Mouse (Mus musculus) ES-E14 (cell line): Measurements from ENCODE around the gene Ablim1. TPM values are rescaled to one million over a fixed set of nuclear protein-coding genes. Genes with fewer than 3 reads are reported as not detected.

Source experiments
- DNase-seq: peaks from one replicate; pipeline ENCODE4 v3.0.0-alpha.2; 2013; ENCODE audit warnings: low read depth, low spot score
- H3K27ac ChIP-seq: 2 replicates; pipeline ENCODE4 v1.5.1; 2012; ENCODE audit warnings: low read depth, mild to moderate bottlenecking, low read length, moderate library complexity, mixed read lengths; ENCODE audit not compliant: poor library complexity, insufficient read depth, severe bottlenecking
- H3K36me3 ChIP-seq: 2 replicates; pipeline ENCODE4 v1.6.1; 2012; ENCODE audit warnings: mild to moderate bottlenecking, low read length, moderate library complexity, mixed read lengths; ENCODE audit not compliant: control insufficient read depth, poor library complexity, insufficient read depth, severe bottlenecking
- H3K4me1 ChIP-seq, 2 experiments: fragments of 150-350 bp in 1 of 2; sonication (generic) in 1 of 2; 2 replicates each; pipeline ENCODE4 v1.6.1; 2012; ENCODE audit warnings: low read length in 2 of 2, mild to moderate bottlenecking in 1 of 2, mixed read lengths in 1 of 2; ENCODE audit not compliant: control insufficient read depth in 2 of 2, insufficient read depth in 2 of 2, poor library complexity in 1 of 2
- H3K4me3 ChIP-seq, 2 experiments: fragments of 150-350 bp in 1 of 2; sonication (generic) in 1 of 2; 2 replicates each; pipeline ENCODE4 v1.5.1; 2012; ENCODE audit warnings: low read length in 2 of 2, low read depth in 1 of 2, mild to moderate bottlenecking in 1 of 2, mixed read lengths in 1 of 2; ENCODE audit not compliant: insufficient read depth in 1 of 2, poor library complexity in 1 of 2, severe bottlenecking in 1 of 2
- H3K9ac ChIP-seq: 2 replicates; pipeline ENCODE4 v1.6.1; 2012; ENCODE audit warnings: low read depth, mild to moderate bottlenecking, low read length, mixed read lengths; ENCODE audit not compliant: poor library complexity, insufficient read depth, severe bottlenecking
- H3K9me3 ChIP-seq: fragments of 150-350 bp; sonication (generic); 2 replicates; pipeline ENCODE4 v1.6.1; 2012; ENCODE audit warnings: low read depth, mild to moderate bottlenecking, low read length; ENCODE audit not compliant: control insufficient read depth, insufficient read depth
- CHD2 ChIP-seq: IDR thresholded peaks from 2 replicates; pipeline ENCODE4 v1.6.1; 2014; ENCODE audit warnings: mild to moderate bottlenecking, low read depth, low read length, inconsistent platforms
- HCFC1 ChIP-seq: IDR thresholded peaks from 2 replicates; pipeline ENCODE4 v1.6.1; 2012; ENCODE audit warnings: low read length, inconsistent platforms, borderline replicate concordance; ENCODE audit not compliant: insufficient read depth
- MAFK ChIP-seq: IDR thresholded peaks from 2 replicates; pipeline ENCODE4 v1.6.1; 2014; ENCODE audit warnings: mild to moderate bottlenecking, low read depth, low read length, inconsistent platforms; ENCODE audit not compliant: insufficient read depth
- ZC3H11A ChIP-seq: IDR thresholded peaks from 2 replicates; pipeline ENCODE4 v1.6.1; 2012; ENCODE audit warnings: low read depth, mild to moderate bottlenecking, inconsistent platforms, low read length, borderline replicate concordance
- ZNF384 ChIP-seq: IDR thresholded peaks from 2 replicates; pipeline ENCODE4 v1.6.1; 2012; ENCODE audit warnings: low read depth, low read length, inconsistent platforms
- in situ Hi-C, 2 experiments: fragments of 600-800 bp; cut with MboI; formaldehyde crosslinking; loops; one replicate each; pipeline ENCODE4 v1.15.1; 2025; ENCODE audit warnings: low sequenced_read_pairs in 2 of 2, inconsistent platforms in 1 of 2; ENCODE audit not compliant: unreplicated experiment in 2 of 2
- total RNA-seq: library from RNA; depleted of rRNA; stranded (reverse); fragments of 300-350 nt; gene quantifications from 2 replicates; pipeline ENCODE4 v1.2.3, GENCODE M21; 2012

Gene Ablim1
- total RNA-seq, 1 experiment, result 5.4 TPM

DNA sequence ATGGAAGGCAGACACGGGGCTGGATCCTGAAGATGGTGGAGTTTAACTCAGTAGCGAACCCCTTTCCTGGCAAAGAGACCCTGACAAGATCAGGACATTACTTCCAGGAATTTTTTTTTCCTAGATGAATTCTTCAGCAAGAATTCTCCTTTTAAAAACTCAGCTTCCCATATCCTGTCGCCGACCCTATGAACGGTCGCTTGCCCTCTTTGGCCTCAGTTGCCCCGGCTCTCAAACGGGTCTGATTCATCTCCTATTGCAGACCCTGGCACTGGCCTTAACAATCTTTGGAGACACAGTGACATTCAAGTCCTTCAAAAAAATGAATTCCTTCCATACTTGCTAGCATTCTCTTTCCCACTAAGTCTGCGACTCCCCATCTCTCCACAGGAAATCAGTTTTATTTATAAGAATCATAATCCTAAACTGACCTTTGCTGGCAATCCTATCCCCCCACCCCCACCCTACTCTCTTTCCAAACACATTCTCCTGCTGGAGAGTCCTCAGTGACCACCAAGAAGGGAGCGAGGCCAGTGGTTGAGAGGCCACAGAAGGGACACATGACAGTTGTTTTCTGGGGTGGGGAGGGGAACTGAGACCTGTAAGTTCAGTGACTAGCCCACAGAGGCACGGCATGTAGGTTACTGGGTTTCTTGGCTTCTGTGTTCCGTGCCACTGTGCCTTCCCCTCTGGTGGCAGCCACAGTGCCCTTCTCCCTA is 311.8 kb downstream of the Ablim1 start:
- Histone ChIP-seq H3K4me3 (no peak overlapping the region), H3K9me3 (0 out of 2 replicates have a peak, but pooled peaks cover 1% of the 10 kb centered on the region), H3K27ac (no peak overlapping the region), H3K4me1 (peaks cover 0 to under 1% of the 10 kb centered on the region in 2 experiments; a peak in 1 of 4 replicates), H3K9ac (no peak overlapping the region), H3K36me3 (no peaks in the 10 kb centered on the region)
- DNase-seq, result no peak
- in situ Hi-C loops, result no loop called here
- TF ChIP-seq CHD2, result no peak
- no peak for TF ChIP-seq ZNF384
- TF ChIP-seq MAFK, result no peak
- TF ChIP-seq ZC3H11A, result no peak
- no peak for TF ChIP-seq HCFC1

DNA sequence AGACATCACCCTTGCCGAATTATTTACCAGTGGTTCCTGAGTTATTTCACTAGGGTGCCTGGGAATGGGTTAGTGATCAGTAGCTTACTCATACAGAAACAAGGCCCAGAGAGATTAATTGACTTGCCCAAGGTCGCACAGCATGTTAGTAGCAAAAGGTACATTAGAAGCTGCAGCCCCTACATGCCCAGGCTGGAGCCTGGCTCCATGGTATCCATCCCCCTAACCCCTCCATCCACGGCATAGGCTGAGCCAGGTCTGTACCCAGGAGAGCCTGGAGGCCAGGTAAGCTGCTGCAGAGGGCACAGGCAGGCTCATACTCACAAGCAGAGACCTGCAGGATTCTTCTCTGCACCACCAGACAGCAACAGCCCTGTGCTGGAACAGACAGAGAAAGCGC is 312.8 kb downstream of the Ablim1 start:
- in situ Hi-C loops, result no loop called here
- Histone ChIP-seq H3K9me3 (no peaks in the 10 kb centered on the region), H3K4me3 (no peak overlapping the region), H3K4me1 (peaks cover 0 to 8% of the 10 kb centered on the region in 2 experiments; a peak in 2 of 4 replicates), H3K27ac (no peak overlapping the region), H3K9ac (no peak overlapping the region), H3K36me3 (no peaks in the 10 kb centered on the region)
- TF ChIP-seq ZNF384 (no peak), HCFC1 (no peak), MAFK (no peak), CHD2 (no peak), ZC3H11A (no peak)
- DNase-seq, result no peak

- TF ChIP-seq MAFK (no peak), HCFC1 (no peak), ZNF384 (no peak), ZC3H11A (no peak), CHD2 (no peak)
- H3K27ac ChIP-seq, result no peak overlapping the region
- no peaks in the 10 kb centered on the region for H3K36me3 ChIP-seq
- in situ Hi-C loops, result no loop called here
- H3K9ac ChIP-seq, result no peak overlapping the region
- H3K9me3 ChIP-seq, result no peaks in the 10 kb centered on the region
- no peak for DNase-seq
- H3K4me1 ChIP-seq, result peaks cover 0 to 10% of the 10 kb centered on the region in 2 experiments; a peak in 2 of 4 replicates
- no peak overlapping the region for H3K4me3 ChIP-seq
Observed at GRCm38 (mm10) chr19:57000592-57000991, 314.1 kb downstream of the Ablim1 start.

GRCm38 (mm10) chr19:56999781-57000180 is 314.9 kb downstream of the Ablim1 start:
- peaks cover 0 to 10% of the 10 kb centered on the region in 2 experiments; a peak in 2 of 4 replicates for H3K4me1 ChIP-seq

More at GRCm38 (mm10) chr19:56999781-57000180, 314.9 kb downstream of the Ablim1 start:
- Histone ChIP-seq H3K4me3 (no peak overlapping the region), H3K27ac (no peak overlapping the region), H3K9me3 (no peaks in the 10 kb centered on the region), H3K36me3 (no peaks in the 10 kb centered on the region), H3K9ac (no peak overlapping the region)
- DNase-seq, result no peak
- TF ChIP-seq ZC3H11A (no peak), HCFC1 (no peak), MAFK (no peak), CHD2 (no peak), ZNF384 (no peak)
- in situ Hi-C loops, result no loop called here
